Mouse (Mus musculus) ovary, postnatal 10 days (tissue): Measurements from ENCODE around the gene Spred1.
"Not testable (repeated sequence)": the region's sequence is repeated elsewhere in the genome, so short reads cannot be mapped to it uniquely, and the experiment has no call there.

ENCODE experiments used
- DNase-seq: peaks from one replicate; pipeline ENCODE4 v3.0.0; 2022; ENCODE audit warnings: low spot score

The Spred1 gene

DNA sequence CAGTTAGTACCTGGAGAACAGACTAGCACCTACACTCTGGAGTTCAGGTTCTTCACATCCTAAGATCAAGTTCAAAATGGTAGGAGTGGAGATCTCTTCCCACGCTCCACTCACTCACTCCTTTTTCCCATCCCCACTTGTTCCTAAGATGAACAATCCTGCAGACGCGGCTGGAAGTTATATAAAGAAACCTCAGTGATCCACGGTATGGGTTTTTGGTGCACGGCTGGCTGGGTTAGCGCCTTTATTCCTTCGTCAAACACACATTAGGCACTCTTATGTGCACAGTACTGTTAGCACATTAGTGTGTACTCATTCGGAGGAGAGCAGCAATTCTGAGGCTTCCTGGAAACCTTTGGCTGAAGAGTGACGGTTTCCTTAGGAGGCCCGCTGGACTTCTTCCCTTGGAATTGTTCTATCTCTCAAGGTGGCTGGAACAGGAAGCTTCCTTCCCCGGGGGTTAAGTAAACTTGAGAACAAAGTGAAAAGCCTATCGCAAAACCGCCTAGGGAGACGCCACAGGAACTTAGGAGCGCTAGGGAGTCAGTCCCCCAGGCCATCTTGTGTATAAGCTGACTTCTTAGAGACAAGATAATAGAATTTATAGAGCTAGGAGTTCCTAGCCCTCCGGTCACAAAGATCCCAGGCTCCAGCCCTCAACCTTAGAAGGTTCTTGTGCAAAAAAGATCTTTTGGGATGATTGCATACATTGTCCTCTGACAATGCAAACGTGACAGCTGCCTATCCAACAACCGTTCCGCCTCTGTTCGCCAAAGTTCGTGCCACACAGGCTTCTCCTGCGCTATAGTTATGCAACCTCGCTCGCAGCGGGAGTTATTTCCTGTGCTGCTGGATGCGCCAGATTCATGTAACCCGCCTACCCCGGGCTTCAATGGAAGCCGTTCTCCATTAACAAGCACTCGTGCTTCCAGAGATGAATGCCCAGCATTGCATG lies 1.6 kb upstream of the Spred1 start:
- peak; percentile 58 for DNase-seq

DNA sequence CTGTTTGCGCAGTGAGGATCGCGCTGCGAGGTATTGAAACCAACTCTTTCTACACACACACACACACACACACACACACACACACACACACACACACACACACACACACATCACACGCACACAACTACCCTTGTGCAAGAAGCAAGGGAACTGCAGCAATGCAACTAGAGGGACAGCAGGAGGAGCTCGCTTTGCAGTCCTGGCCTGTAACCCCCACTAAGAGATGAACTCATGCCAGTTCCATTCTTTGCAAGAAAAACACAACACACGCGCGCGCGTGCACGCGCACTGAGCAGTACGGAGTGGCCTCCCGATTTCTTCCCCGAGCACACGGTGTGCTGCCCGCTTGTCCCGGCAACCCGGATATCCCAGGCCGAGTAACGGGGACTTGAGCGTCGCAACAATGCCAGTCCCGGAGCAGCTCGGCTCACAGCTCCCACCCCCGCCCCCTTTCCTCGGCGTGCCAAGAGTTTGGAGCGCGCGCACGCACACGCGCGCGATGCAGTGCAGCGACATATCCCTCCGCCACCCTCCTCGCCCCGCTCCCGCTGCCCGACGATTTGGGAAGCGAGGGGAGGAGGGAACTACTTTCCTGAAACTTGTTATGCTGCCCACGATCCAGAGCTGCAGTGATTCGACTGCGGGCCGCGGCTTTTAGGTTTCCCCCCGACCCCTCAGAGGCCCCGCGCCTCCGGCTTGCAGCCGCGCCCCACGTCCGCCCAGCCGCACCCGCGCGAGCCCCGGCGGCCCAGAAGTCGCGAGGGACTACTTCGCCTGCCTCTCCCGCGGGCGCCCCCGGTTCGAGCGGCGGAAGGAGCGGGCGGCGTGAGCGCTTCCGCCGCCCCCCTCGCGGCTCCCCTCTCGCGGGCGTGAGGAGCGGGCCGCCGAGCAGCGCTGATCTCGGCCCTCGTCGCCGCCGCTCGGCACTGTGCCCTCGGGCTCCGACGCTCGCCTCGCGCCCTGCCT lies 645 bp upstream of the Spred1 start:
- DNase-seq, result peak; percentile 75

DNA sequence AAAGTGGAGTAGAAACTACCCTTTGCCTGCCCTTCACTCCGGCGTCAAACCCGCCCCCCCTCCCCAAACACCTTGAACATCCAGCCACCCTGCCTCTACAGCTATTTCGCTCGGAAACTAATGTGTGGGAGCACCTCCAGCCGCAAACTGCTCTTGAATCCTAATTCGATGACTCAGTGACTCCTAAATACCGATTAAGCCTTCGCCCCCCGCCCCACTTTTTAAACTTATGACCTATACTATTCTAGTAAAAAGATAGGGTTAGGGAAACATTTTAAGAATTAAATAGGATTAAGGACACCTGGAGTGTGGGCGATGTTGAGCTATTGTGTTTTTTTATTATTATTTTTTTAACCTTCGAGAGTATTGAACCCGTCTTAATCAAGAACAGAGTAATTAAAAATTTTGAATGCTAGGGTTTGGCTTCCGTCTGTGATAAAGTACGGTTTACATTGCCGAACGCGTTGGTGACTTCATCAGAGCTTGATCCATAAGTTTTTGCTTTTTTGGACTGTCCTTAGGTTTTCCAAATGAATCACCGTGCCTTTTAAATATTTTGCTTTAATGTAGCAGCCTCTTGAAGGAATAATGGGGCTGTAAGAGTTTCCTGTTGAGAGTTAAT lies 921 bp downstream of the Spred1 start:
- no peak for DNase-seq

DNA sequence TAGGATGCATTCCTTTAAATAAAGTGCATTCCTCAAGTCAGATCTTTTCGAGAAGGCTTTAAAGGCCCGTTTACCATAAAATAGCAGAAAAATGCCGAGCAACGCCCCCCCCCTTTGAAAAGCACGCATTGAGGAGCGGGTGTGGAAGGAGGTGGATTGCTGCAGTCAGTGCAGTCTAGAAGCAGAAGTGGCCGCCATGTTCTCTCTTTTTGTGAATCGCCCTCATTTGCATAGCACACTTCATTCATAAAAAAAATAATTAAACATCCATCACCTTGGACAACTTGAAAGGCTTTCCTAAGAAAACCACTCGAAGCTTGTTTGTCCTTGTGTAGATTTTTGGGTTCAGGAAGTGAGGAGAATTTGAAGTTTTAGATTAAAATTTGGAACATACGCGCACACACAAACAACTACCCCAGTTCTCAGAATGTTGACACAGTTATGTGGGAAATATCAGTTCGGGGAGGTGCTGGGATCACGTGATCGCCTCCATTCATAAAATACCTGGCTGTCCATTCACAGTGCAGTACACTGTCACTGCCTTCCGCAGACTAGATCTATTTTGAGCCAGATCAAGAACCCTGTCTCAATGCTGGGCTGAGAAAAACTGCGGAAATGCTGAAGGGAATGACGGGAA lies 1.6 kb downstream of the Spred1 start:
- no peak for DNase-seq

DNA sequence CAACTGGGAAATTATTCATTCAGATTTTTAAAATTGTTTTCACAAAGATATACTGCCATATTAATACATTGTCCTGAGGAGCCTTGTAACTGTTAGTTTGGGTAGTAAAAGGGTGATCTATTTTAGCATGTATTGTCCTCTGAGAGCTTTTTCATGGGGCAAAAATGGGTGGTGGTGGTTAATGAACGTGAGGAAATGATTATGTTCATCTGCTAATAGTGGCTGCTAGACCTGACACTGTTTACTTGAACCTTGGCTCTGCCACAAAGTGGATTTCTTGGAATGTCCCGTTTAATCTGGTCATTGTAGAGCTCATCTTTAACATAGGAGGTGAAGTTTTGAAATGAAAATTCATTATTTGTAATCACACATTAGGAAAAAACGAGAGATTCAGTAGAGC lies 2.5 kb downstream of the Spred1 start:
- DNase-seq, result no peak

DNA sequence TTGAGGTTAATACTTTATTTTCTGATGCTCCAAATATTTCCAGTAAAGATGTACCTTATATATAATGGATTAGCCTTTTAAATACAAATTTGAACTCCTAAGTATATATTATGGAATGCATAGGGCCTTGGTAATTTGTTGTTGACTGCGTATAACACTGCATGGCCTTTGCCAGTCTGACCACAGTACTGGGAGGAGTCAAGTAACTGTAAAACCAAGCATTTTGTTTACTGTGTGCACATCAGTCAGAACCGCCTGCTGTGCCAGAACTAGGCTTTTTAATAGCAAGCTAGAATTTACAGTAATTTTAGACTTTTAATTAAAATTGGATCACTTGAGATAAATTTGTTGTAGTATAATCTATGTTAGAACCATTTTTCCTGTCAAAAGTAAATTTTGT lies 3.7 kb downstream of the Spred1 start:
- DNase-seq, result no peak

DNA sequence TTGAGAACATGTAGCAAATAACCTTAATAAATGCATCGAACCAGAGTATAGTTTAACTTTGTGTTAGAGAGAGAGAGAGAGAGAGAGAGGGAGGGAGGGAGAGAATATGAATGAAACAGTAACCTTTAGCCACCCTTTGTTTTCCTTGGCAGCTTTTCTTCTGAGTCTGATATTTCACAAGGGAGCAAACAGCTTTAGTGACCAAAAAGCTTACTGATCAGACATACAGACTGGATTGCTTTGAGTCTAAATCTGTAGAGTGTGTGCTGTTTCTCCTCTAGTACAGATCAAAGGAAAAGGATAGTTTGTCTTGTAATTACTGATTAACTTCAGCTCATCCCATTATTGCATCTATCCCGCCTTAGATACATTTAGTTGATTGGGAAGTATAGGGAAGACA lies 8.0 kb downstream of the Spred1 start:
- no peak for DNase-seq

DNA sequence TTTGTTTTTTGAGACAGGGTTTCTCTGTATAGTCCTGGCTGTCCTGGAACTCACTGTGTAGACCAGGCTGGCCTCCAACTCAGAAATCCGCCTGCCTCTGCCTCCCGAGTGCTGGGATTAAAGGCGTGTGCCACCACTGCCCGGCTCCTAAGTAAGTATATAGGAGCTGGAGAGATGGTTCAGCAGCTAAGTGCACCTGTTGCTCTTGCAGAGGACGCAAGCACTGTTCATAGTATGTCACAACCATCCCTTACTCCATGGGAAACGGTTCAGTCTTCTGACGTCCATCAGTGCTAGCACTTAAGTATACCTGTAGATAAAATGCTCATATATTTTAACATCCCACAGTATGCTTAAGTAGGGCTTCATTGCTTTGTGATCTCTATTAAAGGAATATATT lies 9.9 kb downstream of the Spred1 start:
- DNase-seq, result not testable (repeated sequence)

DNA sequence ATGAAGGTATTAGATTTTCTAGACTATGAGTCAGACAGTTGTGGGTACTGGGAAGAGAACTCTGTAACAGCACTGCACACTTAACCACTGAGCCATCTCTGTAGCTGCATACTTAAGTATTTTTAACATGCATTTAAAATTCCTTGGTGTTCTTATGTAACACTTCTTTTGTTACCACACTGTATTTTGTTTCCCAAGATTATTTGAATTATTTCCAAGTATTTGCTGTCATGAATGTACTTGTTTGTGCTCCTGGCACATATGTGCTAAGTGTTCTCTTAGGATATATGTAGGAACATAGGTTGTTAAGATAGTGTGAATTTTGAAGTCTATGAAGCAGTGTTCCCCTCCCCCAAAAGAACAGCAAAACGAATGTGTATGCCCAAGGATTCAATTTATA lies 10.7 kb downstream of the Spred1 start:
- no peak for DNase-seq

DNA sequence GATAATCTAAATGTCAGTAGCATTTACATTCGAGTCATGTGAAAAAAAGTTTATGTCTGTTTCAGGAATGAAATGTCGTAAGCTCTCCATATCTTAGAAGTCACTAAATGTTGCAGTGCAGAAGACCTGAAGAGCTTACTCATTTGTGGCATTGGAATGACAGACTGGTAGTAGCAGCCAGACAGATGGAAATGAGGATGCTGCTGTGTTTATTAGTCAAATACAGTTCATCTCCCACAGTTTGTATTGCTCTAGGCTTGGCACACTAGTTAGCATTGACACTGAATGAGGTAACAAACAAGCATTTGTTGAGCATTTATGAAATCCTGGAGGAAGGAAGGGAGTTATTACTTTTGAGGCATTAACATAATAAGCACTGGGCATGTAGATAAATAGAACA lies 12.4 kb downstream of the Spred1 start:
- DNase-seq, result no peak

DNA sequence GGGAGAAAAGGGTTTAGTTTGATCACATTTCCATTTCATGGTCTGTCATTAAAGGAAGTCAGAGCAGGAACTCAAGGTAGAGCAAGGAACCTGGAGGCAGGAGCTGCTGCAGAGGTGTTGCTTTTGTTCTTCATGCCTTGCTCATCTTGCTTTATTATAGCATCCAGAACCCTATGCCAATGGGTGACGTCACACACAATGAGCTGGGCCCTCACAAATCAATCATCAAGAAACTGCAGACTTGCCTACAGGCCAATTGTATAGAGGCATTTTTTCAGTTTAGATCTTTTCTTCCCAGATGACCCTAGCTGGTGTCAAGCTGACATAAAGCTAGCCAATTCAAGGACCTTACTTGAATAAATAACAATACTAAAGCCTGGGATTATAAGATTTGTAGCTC lies 16.6 kb downstream of the Spred1 start:
- no peak for DNase-seq

DNA sequence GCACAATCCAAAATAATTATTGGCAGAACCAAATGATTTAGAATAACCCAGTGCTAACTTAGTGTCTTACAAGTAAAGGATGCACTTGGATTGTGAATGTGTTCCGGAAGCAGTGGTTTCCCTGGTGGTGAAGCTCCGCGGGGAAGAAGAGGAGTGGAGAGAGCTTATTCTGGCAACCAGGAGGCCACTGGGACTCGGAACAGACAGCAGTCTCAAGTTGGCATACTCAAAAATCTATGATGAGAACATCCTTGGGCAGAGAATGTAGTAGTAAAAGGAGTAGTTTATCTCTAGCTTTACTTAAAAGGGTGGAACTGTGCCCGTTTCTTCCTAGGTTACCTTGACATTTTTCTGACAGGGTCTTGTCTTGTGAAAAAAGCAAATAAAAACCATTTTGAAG lies 17.8 kb downstream of the Spred1 start:
- no peak for DNase-seq

DNA sequence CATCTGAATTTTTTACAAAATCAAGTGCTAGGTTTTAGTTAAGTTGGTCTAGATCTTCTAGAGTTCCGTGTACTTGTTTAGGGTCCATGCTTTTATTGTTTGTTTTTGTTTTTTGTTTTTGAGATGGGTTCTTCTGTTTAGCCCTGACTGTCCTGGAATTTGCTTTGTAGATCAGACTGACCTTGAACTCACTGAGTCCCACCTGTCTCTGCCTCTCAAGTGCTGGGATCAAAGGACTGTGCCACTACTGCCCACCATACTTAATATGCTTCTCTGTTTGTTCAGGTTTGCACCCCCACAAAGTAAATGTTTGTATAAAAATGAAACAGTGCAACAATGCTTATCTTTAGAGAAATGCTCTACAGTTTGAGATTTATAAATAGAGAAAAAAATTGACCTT lies 18.8 kb downstream of the Spred1 start:
- no peak for DNase-seq

DNA sequence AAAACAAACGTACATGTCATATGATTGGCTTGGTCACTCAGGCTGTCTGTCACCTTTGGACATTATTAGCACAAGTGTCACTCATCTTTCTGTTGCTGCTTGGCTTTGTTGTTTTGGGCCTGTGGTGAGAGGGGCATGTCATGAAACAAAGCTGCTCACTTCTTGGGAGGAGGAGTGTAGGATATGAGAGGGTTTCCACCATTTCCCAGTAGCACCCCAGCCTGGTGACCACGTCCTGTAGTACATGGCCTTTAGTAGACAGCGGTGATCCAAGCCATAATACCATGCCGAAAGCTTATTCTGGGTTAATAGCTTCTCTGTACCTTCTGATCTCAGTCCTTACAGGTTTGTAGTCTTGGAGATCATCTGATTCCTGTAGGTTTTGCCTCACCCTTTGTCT lies 21.9 kb downstream of the Spred1 start:
- no peak for DNase-seq

DNA sequence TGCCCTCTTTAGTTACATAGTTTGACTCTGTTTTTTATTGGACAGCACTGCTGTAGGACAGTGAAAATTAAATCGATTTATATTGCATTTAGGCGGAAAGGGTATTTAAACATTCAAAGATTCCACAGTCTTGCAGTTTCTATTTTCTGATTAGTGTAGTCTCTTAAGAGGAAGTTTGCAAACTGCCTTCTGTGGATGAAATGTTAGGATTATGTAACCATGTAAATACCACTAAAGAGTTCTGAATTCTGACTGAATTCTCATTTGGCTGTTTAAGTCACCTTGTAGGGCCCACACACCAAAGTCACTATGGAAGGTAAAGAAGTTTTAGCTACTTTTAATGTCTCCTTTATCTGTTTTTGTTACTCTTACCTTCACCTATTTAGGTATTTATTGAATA lies 24.9 kb downstream of the Spred1 start:
- DNase-seq, result no peak

DNA sequence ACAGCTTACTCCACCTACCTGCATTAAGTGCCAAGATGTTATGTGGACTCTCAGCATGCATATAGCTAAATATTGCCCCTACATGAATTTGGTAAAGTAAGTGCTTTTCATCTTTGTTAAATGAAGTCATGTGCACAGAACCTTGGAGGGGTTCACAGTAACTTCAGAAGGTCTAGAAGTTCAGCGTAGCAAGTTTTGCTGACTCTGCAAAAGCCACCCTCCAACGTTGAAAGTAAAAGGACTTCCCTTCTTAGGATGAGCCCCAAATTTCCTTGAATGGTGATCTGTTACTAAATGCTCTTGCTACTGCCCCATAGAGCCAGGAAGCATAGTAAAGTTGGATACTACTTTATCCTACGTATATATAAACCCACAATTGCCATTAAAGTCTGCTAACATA lies 25.4 kb downstream of the Spred1 start:
- no peak for DNase-seq

DNA sequence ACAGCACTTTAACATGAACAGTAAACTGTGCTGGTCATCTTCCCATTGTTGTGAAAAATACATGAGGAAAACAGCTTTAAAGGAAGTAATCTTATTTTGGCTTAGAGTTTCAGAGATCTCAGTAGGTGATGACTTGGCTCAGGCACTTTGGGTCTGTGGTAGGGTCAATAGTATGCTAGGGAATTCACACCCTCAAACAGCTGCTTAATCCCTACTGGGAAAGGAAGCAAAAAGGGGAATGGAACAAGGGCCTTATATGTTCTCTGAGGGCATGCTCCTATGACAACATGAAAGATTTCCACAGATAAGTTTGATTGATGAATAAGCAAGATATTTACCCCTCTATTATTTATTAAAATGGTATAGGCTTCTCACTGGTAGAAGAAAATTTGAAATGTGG lies 31.0 kb downstream of the Spred1 start:
- DNase-seq, result no peak

DNA sequence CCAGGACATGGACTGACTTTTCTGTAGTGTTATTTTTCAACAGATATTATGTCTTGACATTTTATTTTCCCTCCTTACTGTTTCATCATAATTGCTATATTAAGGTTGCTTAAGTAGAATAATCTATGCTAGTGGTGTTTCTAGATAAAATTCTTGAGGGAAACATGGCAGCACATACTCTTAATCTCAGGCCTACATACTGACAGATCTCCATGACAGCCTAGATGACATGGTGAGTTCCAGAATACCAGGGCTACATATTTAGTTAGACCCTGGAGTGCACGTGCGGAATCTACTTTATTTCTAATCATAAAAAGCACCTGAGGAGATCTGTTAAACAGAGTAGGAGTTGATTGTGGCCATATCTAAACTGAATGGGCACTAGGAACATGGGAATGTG lies 47.2 kb downstream of the Spred1 start:
- DNase-seq, result no peak

DNA sequence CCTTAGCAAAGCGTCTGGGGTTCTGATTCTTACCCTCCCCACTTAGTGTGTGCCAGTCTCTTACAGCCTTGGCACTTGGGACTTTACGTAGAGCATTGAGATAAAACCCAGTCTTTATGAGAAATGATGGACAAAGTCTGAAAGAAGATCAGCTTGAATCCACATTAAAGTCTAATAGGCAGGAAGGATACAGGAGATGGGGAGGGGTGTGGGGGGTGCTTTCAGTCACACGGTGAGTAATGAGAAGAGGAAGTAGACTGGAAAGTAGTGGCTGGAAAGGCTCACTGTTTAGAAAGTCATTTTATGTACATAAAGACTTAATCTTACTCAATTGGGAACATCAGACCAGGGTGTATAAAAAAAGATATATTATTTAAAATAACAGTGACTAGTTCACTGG lies 47.9 kb downstream of the Spred1 start:
- DNase-seq, result no peak

DNA sequence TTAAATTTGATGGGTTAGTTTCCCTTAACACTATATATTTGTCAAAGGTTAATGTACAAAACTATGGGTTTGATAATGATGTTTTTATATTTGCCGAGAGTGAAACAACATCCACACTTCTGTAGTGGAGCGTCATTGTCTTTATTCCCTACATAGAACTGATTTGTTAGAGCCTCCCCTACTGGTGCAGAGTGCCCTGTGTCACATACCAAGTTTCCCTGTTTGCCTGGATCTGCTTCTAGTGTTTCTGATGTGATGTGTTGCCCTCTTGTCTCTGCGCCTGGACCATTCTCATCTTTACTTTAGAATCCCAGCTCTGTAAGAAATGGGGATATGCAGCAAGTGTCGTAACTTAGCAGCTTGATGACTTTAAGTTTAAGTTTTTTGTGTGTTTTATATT lies 51.8 kb downstream of the Spred1 start:
- no peak for DNase-seq

DNA sequence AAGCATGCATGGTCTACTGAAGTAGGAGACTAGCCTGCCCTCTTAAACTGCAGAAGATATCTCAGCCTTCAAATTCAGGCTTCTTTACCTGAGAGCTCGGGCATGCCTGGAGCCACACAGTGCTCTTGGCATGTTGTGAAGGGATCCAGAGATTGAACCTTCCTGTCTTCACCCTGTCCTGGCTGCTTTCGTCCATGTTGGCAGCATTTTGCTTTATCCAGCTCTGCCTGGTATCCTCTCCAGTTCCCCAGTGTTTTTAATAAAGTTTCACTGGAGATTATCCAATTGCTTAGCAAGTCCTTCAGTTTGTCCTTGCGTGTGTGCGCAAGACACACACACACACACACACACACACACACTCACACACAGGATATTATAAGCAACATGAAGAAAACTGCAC lies 54.9 kb downstream of the Spred1 start:
- DNase-seq, result no peak

DNA sequence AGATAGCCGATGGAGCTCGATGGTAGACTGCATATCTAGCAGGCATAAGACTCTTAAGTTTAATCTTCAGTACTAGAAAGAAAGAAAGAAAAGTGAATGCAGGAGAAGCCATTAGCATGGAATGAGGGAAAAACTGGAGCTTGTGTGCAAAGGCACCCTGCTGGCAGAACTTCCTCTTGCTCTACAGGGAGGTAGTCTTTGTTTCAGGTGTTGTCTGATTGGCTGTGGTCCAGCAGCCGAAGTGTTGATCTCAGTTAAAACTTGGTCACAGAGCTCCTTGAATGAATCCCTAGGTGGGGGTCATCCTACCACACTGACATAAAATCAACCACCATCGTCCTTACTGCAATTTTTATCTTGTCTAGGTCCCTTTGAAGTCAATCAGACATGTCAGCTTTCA lies 55.8 kb downstream of the Spred1 start:
- DNase-seq, result no peak
